Mouse (Mus musculus) thymus, adult 2 months (tissue): ENCODE measurements around the gene Dnajc30. TPM values are rescaled to one million over a fixed set of nuclear protein-coding genes. Genes with fewer than 3 reads are reported as not detected.

Experiments
- DNase-seq: peaks from one replicate; pipeline ENCODE4 v3.0.0; 2021
- H3K27ac ChIP-seq: fragments of 200-500 bp; 2 replicates; pipeline ENCODE4 v1.5.1; 2012; ENCODE audit warnings: low read length, control low read depth; ENCODE audit not compliant: control insufficient read depth, insufficient read depth
- H3K27me3 ChIP-seq: fragments of 200-500 bp; 2 replicates; pipeline ENCODE4 v1.6.1; 2012; ENCODE audit warnings: mild to moderate bottlenecking, low read length, moderate library complexity, mixed read lengths; ENCODE audit not compliant: control insufficient read depth, insufficient read depth
- H3K36me3 ChIP-seq: fragments of 200-500 bp; 2 replicates; pipeline ENCODE4 v1.6.1; 2012; ENCODE audit warnings: mild to moderate bottlenecking, low read length, moderate library complexity; ENCODE audit not compliant: control insufficient read depth, insufficient read depth
- H3K4me1 ChIP-seq: fragments of 200-500 bp; replicated peaks from 2 replicates; pipeline ENCODE4 v1.6.1; 2012; ENCODE audit warnings: low read length; ENCODE audit not compliant: control insufficient read depth, insufficient read depth
- H3K4me3 ChIP-seq: fragments of 200-500 bp; 2 replicates; pipeline ENCODE4 v1.5.1; 2012; ENCODE audit warnings: mild to moderate bottlenecking, low read length, control low read depth, moderate library complexity; ENCODE audit not compliant: control insufficient read depth, insufficient read depth
- CTCF ChIP-seq: fragments of 200-500 bp; IDR thresholded peaks from 2 replicates; pipeline ENCODE4 v1.5.1; 2012; ENCODE audit warnings: mild to moderate bottlenecking, control low read depth, low read length, moderate library complexity, borderline replicate concordance; ENCODE audit not compliant: control insufficient read depth, poor library complexity, insufficient read depth; ENCODE audit errors: extremely low read depth
- POLR2A ChIP-seq: fragments of 200-500 bp; IDR thresholded peaks from 2 replicates; pipeline ENCODE4 v1.6.1; 2012; ENCODE audit warnings: mild to moderate bottlenecking, low read length, control low read depth, moderate library complexity; ENCODE audit not compliant: control insufficient read depth, poor library complexity, insufficient read depth; ENCODE audit errors: extremely low read depth
- WGBS: fragments of 180-500 bp; shearing (Covaris S2); methylation state at CpG from one replicate; pipeline ENCODE4 v1.1.7; 2018; 5-methylcytosine and 5-hydroxymethylcytosine counted together
- polyA plus RNA-seq: library from polyadenylated mRNA; depleted of rRNA; stranded (reverse); fragments of >200 nt; gene quantifications from 2 replicates; pipeline ENCODE4 v1.2.3, GENCODE M21; 2012

Gene Dnajc30
- polyA plus RNA-seq, 1 experiment, result 26.8 TPM

- no peaks in the 10 kb centered on the region for H3K36me3 ChIP-seq
- DNase-seq, result no peak
- H3K27me3 ChIP-seq, result peaks cover 2% of the 10 kb centered on the region; the same call in 1 of the 2 replicates
- WGBS, result 14% methylated on average over 7 of the region's 7 CpGs
- TF ChIP-seq POLR2A (no peak), CTCF (no peak)
- H3K4me1 ChIP-seq, result peaks cover 30% of the 10 kb centered on the region
- no peak overlapping the region for H3K4me3 ChIP-seq
- H3K27ac ChIP-seq, result no peak overlapping the region
Observed at GRCm38 (mm10) chr5:135025899-135026298, 38.1 kb upstream of the Dnajc30 start.

GRCm38 (mm10) chr5:135029007-135029854 is 34.8 kb upstream of the Dnajc30 start:
- DNase-seq, result no peak
- Histone ChIP-seq H3K27me3 (peaks cover 2% of the 10 kb centered on the region; the same call in 1 of the 2 replicates), H3K4me3 (no peak overlapping the region), H3K27ac (no peak overlapping the region), H3K4me1 (peaks cover 17% of the 10 kb centered on the region), H3K36me3 (no peaks in the 10 kb centered on the region)
- TF ChIP-seq CTCF (no peak), POLR2A (no peak)
- 35% methylated on average over 18 of the region's 18 CpGs for WGBS

- Histone ChIP-seq H3K36me3 (no peaks in the 10 kb centered on the region), H3K4me3 (no peak overlapping the region), H3K27me3 (no peaks in the 10 kb centered on the region; the same call in 1 of the 2 replicates), H3K4me1 (no peaks in the 10 kb centered on the region), H3K27ac (no peak overlapping the region)
- TF ChIP-seq POLR2A, result no peak
- 97% methylated on average over 5 of the region's 5 CpGs for WGBS
- no peak for DNase-seq
Observed at GRCm38 (mm10) chr5:135032581-135032980, 31.4 kb upstream of the Dnajc30 start.

- WGBS, result 100% methylated on average over 2 of the region's 2 CpGs
- H3K4me3 ChIP-seq, result no peak overlapping the region
- TF ChIP-seq POLR2A, result no peak
- TF ChIP-seq CTCF, result no peak
- H3K27ac ChIP-seq, result no peak overlapping the region
- DNase-seq, result no peak
- no peaks in the 10 kb centered on the region for H3K27me3 ChIP-seq
- H3K4me1 ChIP-seq, result no peaks in the 10 kb centered on the region
- no peaks in the 10 kb centered on the region for H3K36me3 ChIP-seq
Observed at GRCm38 (mm10) chr5:135034593-135034992, 29.4 kb upstream of the Dnajc30 start.

- Histone ChIP-seq H3K4me3 (no peak overlapping the region), H3K4me1 (no peaks in the 10 kb centered on the region), H3K36me3 (no peaks in the 10 kb centered on the region), H3K27ac (no peak overlapping the region), H3K27me3 (no peaks in the 10 kb centered on the region)
- TF ChIP-seq POLR2A (no peak), CTCF (no peak)
- 78% methylated on average over 18 of the region's 18 CpGs for WGBS
- no peak for DNase-seq
Observed at GRCm38 (mm10) chr5:135035608-135036359, 28.2 kb upstream of the Dnajc30 start.

GRCm38 (mm10) chr5:135037946-135038345 is 26.1 kb upstream of the Dnajc30 start:
- 43% methylated on average over 3 of the region's 3 CpGs for WGBS
- Histone ChIP-seq H3K27ac (no peak overlapping the region), H3K4me3 (no peak overlapping the region), H3K36me3 (no peaks in the 10 kb centered on the region), H3K4me1 (no peaks in the 10 kb centered on the region), H3K27me3 (no peaks in the 10 kb centered on the region)
- no peak for TF ChIP-seq POLR2A
- TF ChIP-seq CTCF, result no peak
- DNase-seq, result no peak
